Mouse (Mus musculus): ENCODE results near the gene Klhl40. TPM values are rescaled to one million over a fixed set of nuclear protein-coding genes. Genes with fewer than 3 reads are reported as not detected.

Klhl40 gene
- polyA plus RNA-seq, 1 experiment from 2014 or later, result 0.06 TPM

DNA sequence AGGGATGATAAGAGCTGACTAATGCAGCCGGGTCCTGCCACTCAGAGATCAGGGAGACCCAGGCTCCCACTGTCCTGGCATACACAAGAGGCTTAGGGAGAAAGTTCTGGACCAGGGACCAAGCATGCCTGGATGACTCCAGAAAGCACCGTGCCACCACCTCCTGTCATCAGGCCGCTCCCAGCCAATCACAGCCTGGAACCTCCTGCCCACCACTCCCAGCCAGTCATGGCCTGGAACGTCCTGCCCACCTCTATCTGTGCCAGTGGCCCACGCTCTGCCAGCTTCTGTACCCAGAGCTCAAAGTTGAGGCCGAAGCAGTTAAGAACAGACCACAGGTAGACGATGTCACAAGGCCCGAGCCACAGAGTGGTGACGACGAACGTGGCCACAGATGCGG lies 7.4 kb downstream of the Klhl40 start:
- H3K9me3 ChIP-seq (replicated peaks), result no peaks in the 10 kb centered on the region
- no peak; the same call in 1 of the 2 replicates for ATAC-seq
- H3K4me1 ChIP-seq, result no peaks in the 10 kb centered on the region
- no peak overlapping the region for H3K27ac ChIP-seq
- WGBS (ENCODE audit: insufficient replicate concordance), result 64% methylated on average over 12 of the region's 12 CpGs
- no peak overlapping the region for H3K4me2 ChIP-seq
- peaks cover 13% of the 10 kb centered on the region for H3K27me3 ChIP-seq (replicated peaks)
- no peaks in the 10 kb centered on the region for H3K36me3 ChIP-seq
- no peak overlapping the region for H3K9ac ChIP-seq
- no peak overlapping the region for H3K4me3 ChIP-seq

DNA sequence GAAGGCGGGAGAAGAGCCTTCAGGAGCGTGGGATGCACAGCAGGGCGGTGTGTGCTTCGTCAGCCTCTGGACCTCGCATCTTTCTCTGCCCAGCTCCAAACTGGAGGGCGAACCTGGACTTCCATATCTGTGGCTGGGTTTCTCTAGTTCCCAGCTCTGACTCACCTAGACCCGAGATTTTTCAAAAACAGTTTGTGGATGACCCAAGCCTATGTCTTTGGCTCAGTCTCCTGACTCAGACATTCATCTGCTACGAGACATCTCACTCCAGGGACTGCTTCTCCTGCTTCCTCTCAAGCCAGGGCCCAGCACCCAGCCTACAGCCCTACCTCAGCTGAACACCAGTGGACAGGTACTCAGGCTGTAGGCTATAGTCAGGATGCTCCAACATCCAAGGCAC lies 7.9 kb downstream of the Klhl40 start:
- 50% methylated on average over 8 of the region's 8 CpGs for WGBS (ENCODE audit: insufficient replicate concordance)
- Histone ChIP-seq H3K27me3 (replicated peaks) (0 out of 2 replicates have a peak, but pooled peaks cover 10% of the 10 kb centered on the region), H3K4me1 (no peaks in the 10 kb centered on the region), H3K9ac (no peak overlapping the region), H3K27ac (no peak overlapping the region), H3K4me2 (no peak overlapping the region), H3K36me3 (no peaks in the 10 kb centered on the region), H3K9me3 (replicated peaks) (no peaks in the 10 kb centered on the region), H3K4me3 (no peak overlapping the region)
- no peak for ATAC-seq

DNA sequence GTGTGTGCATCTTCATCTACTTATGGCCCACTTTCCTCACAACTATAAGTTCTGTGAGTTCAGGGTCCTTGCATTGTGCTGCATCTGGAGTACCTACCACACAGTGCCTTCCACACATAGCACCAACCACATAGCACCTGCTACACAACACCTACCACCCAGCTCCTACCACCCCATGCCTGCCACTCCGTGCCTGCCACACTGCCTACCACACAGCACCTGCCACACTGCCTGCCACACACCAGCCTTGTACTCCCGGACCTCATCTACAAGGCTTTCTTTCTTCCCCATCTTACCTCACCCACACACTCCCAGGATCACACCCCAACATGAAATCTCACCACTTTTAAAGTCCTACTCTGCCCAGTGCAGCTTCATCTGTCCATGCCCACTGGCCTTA lies 9.0 kb downstream of the Klhl40 start:
- Histone ChIP-seq H3K4me1 (no peaks in the 10 kb centered on the region), H3K36me3 (no peaks in the 10 kb centered on the region), H3K9ac (no peak overlapping the region), H3K27me3 (replicated peaks) (0 out of 2 replicates have a peak, but pooled peaks cover 10% of the 10 kb centered on the region), H3K4me2 (no peak overlapping the region), H3K4me3 (no peak overlapping the region), H3K9me3 (replicated peaks) (no peaks in the 10 kb centered on the region), H3K27ac (no peak overlapping the region)
- ATAC-seq, result no peak
- WGBS (ENCODE audit: insufficient replicate concordance), result 54% methylated on average over 2 of the region's 2 CpGs

DNA sequence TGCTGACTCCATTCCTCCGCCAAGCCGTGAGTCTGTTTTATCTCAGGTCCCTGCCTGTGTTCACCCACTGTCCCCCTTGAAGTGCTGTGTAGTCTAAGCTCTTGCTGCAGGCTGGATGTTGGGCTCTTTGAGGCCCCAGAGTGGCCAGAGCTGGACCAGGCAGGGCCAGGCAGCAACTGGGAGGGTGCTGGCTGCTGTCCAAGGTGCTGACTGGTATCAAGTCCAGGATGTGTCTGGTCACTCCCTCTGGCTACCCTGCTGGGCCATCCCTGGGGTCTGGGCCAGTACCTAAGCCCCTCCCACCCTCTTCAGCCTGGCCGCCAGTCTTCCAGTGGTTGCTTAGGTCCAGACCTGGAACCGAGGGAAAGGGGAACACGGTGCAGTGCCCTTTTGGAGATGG lies 13.8 kb downstream of the Klhl40 start:
- no peak overlapping the region for H3K27ac ChIP-seq
- H3K4me2 ChIP-seq, result no peak overlapping the region
- H3K9me3 ChIP-seq (replicated peaks), result no peaks in the 10 kb centered on the region
- WGBS (ENCODE audit: insufficient replicate concordance), result 21% methylated on average over 5 of the region's 5 CpGs
- no peaks in the 10 kb centered on the region for H3K4me1 ChIP-seq
- H3K4me3 ChIP-seq, result no peak overlapping the region
- no peak for ATAC-seq
- H3K36me3 ChIP-seq, result no peaks in the 10 kb centered on the region
- peaks cover 10% of the 10 kb centered on the region; the same call in 1 of the 2 replicates for H3K27me3 ChIP-seq (replicated peaks)
- no peak overlapping the region for H3K9ac ChIP-seq

DNA sequence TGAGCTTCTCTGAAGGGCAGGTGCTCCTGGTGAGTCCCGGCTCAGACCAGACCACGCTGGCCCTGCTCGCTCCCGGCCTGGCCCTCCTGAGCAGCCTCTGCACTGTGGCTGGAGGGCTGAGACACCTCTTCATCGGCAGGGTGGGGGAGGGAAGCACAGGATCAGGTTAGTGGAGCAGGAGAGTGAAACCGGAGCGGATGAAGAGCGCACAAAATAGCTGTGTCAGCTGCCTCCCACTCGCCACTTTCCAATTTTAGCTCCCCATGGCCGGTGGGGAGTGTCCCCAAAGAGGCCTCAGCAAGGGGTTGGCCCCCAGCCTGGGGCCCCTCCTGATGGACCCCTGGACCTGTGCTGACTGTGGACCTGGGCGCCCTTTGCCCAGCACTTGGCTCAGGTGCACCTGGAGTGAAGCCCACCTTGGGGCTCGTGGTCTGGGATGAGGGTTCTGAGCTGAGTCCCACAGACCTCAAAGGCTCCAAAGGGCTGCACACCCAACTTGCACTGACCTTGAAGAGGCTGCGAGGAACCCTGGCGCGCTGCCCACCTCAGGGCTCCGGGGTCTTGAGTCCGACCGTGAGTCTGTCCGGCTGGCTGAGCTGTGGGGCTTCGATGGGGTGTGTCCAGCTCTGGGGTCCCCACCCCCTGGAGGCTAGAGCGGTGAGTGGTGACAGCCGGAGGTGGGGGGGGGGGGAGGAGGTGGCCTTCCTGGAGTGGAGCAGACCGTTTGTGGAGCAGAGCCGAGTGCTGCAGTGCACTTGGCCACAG lies 14.5 kb downstream of the Klhl40 start, which contains the start of gene Hhatl:
Gene Hhatl, minus strand, starts transcription at position 751 of the 765 bp plus-strand sequence.
- Histone ChIP-seq H3K9me3 (replicated peaks) (no peaks in the 10 kb centered on the region), H3K27me3 (replicated peaks) (peaks cover 10% of the 10 kb centered on the region; the same call in 1 of the 2 replicates), H3K9ac (no peak within 1 kb of the TSS), H3K4me3 (no peak within 1 kb of the TSS), H3K36me3 (no peaks in the 10 kb centered on the region), H3K4me1 (no peaks in the 10 kb centered on the region), H3K4me2 (no peak within 1 kb of the TSS), H3K27ac (no peak within 1 kb of the TSS)
- WGBS (ENCODE audit: insufficient replicate concordance), result 51% methylated on average over 24 of the region's 24 CpGs
- no peak for ATAC-seq

DNA sequence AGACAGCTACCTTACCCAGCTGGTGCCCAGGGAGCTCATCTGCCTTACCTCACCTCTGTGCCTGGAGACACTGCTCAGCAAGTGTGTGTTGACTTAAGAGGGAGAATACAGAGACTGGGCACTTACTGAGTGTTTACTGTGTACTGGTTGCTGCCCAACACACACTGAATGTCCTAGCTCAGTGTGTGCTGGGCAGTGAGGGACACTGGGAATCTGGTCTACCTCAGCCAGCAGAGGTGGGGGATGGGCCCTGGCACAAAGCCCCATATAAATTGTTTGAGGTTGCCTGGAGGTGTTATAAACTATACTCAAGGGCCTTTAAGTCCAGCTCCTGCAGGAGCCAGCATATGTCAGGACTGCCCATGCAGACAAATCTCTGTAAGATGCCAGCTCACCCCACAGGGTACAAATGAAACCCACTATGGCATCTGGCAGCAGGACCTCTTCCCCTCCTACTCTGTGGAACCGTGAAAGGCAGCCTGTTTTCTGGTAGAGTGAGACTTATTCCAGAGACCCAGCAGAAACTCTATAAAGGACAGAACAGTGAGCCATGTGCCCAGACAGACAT lies 17.6 kb downstream of the Klhl40 start:
- no peak for ATAC-seq
- 46% methylated on average over 1 of the region's 1 CpGs for WGBS (ENCODE audit: insufficient replicate concordance)
- H3K36me3 ChIP-seq, result no peaks in the 10 kb centered on the region
- no peak overlapping the region for H3K27ac ChIP-seq
- H3K9ac ChIP-seq, result no peak overlapping the region
- H3K4me3 ChIP-seq, result no peak overlapping the region
- H3K4me1 ChIP-seq, result peaks cover 6% of the 10 kb centered on the region; the same call in 1 of the 2 replicates
- peaks cover 14% of the 10 kb centered on the region for H3K27me3 ChIP-seq (replicated peaks)
- no peaks in the 10 kb centered on the region for H3K9me3 ChIP-seq (replicated peaks)
- no peak overlapping the region for H3K4me2 ChIP-seq

DNA sequence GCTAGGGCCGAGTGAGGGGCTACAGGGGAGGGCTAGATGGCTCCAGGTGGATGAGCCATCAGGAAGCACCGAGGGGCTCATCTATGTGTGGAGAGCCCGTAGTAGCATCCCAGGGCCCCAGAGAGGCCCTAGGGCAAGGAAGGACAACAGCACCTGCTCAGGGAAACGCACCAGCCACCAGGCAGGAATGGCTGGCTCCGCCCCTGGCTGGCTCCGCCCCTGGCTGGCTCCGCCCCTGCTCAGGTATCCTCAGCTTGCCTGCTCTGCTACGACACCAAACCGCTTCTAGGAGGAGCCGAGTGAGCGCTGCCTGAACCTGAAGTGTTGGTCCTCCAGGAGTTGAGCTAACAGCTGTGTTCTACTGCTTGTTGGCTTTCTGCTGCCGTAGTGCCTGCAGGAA lies 20.3 kb downstream of the Klhl40 start:
- no peaks in the 10 kb centered on the region for H3K36me3 ChIP-seq
- H3K27ac ChIP-seq, result no peak overlapping the region
- peaks cover 6% of the 10 kb centered on the region; the same call in 1 of the 2 replicates for H3K4me1 ChIP-seq
- no peak overlapping the region for H3K9ac ChIP-seq
- H3K9me3 ChIP-seq (replicated peaks), result no peaks in the 10 kb centered on the region
- no peak overlapping the region for H3K4me3 ChIP-seq
- ATAC-seq, result no peak
- no peak overlapping the region; the same call in 1 of the 2 replicates for H3K4me2 ChIP-seq
- H3K27me3 ChIP-seq (replicated peaks), result peaks cover 18% of the 10 kb centered on the region
- 21% methylated on average over 12 of the region's 12 CpGs for WGBS (ENCODE audit: insufficient replicate concordance)

DNA sequence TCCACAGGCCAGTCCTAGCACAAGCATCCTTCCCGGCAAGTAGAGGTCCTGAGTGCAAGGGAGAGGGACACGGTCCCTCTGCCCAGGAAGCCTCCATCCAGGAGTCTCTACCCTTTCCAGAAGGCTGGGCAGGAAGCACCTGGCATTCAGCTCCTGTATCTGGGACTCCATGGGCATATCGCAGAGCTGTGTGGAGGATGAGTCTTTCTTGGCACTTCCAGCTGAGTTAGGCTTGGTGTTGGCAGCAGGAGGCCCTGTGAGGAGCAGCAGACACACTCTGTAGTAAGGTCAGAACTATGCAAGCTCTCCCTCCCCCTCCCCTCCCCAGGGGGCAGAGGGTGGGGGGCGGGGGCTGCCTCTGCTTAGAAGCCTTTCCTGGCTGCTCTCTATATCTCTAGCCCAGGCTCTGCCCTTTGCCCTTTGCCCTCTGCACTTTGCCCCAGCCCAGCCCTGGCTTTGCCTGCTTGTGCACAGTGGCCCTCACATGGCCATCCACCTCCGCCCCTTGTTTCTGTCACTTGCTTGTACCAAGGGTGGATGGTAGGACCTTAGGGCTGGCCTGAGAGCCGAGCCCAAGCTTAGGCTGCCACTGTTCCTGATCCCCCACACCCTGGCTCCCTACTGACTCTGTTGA lies 21.6 kb downstream of the Klhl40 start:
- Histone ChIP-seq H3K9me3 (replicated peaks) (no peaks in the 10 kb centered on the region), H3K27me3 (replicated peaks) (peaks cover 18% of the 10 kb centered on the region), H3K27ac (no peak overlapping the region), H3K4me2 (no peak overlapping the region), H3K36me3 (no peaks in the 10 kb centered on the region), H3K4me1 (peaks cover 6% of the 10 kb centered on the region; the same call in 1 of the 2 replicates), H3K4me3 (no peak overlapping the region), H3K9ac (no peak overlapping the region)
- ATAC-seq, result no peak
- WGBS (ENCODE audit: insufficient replicate concordance), result 34% methylated on average over 6 of the region's 6 CpGs

DNA sequence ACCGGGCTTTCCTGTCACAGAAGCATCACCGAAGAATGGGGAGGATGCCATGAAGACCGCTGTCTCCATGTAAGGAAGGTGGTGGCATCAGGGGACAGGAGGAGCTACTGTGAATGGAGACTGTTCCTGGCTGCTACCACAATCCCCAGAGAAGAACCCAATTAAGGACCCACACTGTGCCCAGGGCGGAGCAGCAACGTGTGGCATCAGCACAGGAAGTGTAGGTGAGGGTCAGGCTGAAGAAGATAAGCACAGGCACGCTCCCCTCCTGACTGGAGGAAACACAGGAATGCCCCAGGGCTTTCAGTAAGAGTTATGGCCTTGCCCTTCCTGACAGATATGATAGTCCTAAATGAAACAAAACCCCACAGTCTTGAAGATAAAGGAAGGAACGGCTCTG lies 25.3 kb downstream of the Klhl40 start:
- no peak overlapping the region for H3K27ac ChIP-seq
- no peaks in the 10 kb centered on the region for H3K36me3 ChIP-seq
- H3K4me3 ChIP-seq, result no peak overlapping the region
- no peak for ATAC-seq
- WGBS (ENCODE audit: insufficient replicate concordance), result 33% methylated on average over 7 of the region's 7 CpGs
- H3K4me2 ChIP-seq, result no peak overlapping the region
- no peak overlapping the region for H3K9ac ChIP-seq
- H3K27me3 ChIP-seq (replicated peaks), result peaks cover 12% of the 10 kb centered on the region
- peaks cover 3% of the 10 kb centered on the region; the same call in 1 of the 2 replicates for H3K4me1 ChIP-seq
- H3K9me3 ChIP-seq (replicated peaks), result no peaks in the 10 kb centered on the region

DNA sequence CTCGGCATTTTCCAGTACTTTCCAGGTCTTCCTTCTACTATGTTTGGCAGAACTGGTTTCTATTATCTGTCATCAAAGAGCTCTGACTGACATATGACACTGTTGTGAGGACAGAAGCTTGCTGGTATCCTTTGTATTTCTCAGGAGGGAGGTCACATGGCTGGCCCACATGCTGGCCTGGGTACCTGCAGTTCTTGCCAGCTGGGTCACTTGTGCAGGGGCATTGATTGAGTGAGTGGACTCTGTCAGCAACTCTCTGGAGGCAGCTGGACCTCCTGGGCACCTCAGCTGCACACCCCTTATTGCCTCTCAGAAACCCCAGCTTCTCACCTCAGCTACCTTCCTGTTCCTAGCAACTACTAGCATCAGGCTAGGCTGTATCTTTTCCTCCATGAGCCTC lies 30.1 kb downstream of the Klhl40 start:
- Histone ChIP-seq H3K36me3 (no peaks in the 10 kb centered on the region), H3K9me3 (replicated peaks) (no peaks in the 10 kb centered on the region), H3K9ac (no peak overlapping the region), H3K27ac (no peak overlapping the region), H3K4me3 (no peak overlapping the region), H3K27me3 (replicated peaks) (no peaks in the 10 kb centered on the region), H3K4me1 (no peaks in the 10 kb centered on the region), H3K4me2 (no peak overlapping the region)
- 73% methylated on average over 1 of the region's 1 CpGs for WGBS (ENCODE audit: insufficient replicate concordance)
- ATAC-seq, result no peak

DNA sequence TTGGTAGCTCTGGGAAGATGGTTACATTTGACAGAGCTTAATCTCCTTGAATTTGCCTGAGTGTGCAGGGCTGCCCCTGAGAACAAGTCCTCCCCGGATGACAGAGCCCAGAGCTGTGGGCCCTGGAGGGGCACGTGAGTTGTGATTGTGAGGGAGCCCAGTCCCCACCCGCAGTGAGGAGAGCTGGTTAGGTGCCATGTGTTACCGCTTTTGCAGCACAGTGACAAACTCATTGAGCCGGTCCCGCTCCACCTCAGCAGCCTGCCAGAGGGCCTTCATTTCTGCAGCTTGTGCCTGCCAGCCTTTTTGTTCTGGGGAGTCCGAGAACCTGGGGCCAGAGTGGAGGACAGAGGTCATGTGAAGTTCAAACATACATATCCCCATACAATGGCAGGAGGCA lies 30.5 kb downstream of the Klhl40 start:
- Histone ChIP-seq H3K9ac (no peak overlapping the region), H3K4me2 (no peak overlapping the region), H3K4me1 (no peaks in the 10 kb centered on the region), H3K27me3 (replicated peaks) (no peaks in the 10 kb centered on the region), H3K36me3 (no peaks in the 10 kb centered on the region), H3K27ac (no peak overlapping the region), H3K4me3 (no peak overlapping the region), H3K9me3 (replicated peaks) (no peaks in the 10 kb centered on the region)
- 58% methylated on average over 7 of the region's 7 CpGs for whole genome bisulfite sequencing (ENCODE audit: insufficient replicate concordance)
- ATAC-seq, result no peak

DNA sequence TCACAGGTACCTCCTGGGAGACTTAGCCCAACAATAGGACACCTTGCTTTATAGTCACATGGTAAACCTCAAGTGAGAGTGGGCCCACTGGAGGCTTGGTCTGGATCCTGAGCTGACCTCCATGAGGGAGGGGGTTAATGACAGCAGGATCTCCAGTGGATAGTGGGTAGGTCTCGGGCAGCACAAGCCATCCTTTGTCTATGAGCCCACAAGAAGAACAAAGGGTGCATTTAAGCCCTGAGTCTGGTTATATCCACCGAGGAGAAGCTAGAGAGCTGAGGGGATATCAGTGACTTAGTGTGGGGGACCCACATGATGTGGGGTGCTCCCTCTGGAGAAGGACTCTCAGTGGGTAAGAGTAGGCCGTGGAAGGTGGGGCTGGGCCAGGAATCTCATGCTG lies 31.1 kb downstream of the Klhl40 start:
- no peak for ATAC-seq
- no peaks in the 10 kb centered on the region for H3K27me3 ChIP-seq (replicated peaks)
- no peaks in the 10 kb centered on the region for H3K4me1 ChIP-seq
- no peaks in the 10 kb centered on the region for H3K36me3 ChIP-seq
- H3K27ac ChIP-seq, result no peak overlapping the region
- WGBS (ENCODE audit: insufficient replicate concordance), result 52% methylated on average over 3 of the region's 3 CpGs
- no peak overlapping the region for H3K4me2 ChIP-seq
- no peak overlapping the region for H3K9ac ChIP-seq
- H3K9me3 ChIP-seq (replicated peaks), result no peaks in the 10 kb centered on the region
- no peak overlapping the region for H3K4me3 ChIP-seq

Data from liver, embryonic 12.5 days (tissue).